Mouse (Mus musculus) heart, postnatal 25 days (tissue): ENCODE results near the gene Galnt15. TPM values are rescaled to one million over a fixed set of nuclear protein-coding genes. Genes with fewer than 3 reads are reported as not detected.
A peak's percentile ranks its signal among the peaks of the same experiment; 100 is the strongest.
"Not testable (repeated sequence)": the region's sequence is repeated elsewhere in the genome, so short reads cannot be mapped to it uniquely, and the experiment has no call there.

ENCODE experiments used
- DNase-seq: peaks from one replicate; pipeline ENCODE4 v3.0.0; 2022; ENCODE audit warnings: low spot score
- intact Hi-C: fragments of 180-260 bp; cut with DNase I; formaldehyde crosslinking; loops from one replicate; pipeline ENCODE4 v1.15.1; 2025
- total RNA-seq, 2 experiments: library from RNA; stranded (reverse); gene quantifications; 2 replicates each; pipeline ENCODE4 v1.2.3; 2021

Galnt15 gene
- total RNA-seq, 2 experiments from 2014 or later, result 14.1 to 17.1 TPM

DNA sequence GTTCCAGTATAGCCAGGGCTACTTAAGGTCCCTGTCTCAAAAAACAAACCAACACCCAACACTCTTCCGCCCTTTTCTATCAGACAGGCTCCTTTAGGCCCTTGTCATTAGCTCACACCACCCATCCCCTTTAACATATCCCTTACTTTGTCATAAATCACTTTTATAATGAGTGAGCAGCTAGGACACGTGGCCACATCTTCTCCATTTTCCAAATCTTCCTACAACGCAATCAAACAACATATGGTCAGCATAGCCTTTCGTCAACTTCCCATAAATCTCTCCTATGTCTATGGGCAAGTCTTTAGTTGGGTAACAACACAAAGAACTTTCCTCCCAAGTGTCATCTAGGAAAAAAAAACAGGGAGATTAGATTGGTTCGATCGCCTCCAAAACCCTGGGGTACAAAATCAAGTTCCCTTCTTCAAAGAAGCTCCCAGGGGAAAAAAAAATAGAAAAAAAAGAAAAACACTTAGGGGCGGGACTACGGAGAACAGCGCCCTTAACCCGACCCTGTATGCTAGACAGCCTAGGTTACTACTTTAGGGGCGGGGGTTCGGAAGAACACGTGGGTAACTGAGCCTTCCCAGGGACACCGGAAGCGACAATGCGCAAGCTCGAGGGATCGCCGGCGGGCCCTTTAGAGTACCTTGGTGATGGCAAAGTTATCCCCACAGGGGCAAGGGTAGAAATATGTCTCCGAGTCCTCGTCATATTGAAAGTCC, 56.1 kb downstream of the Galnt15 start, which contains the start of gene Oxnad1:
Gene Oxnad1, plus strand, starts transcription at position 614 of the 725 bp plus-strand sequence.
- DNase-seq, result no peak
- intact Hi-C loops, result loop anchor here (5.0 to 10.0 kb wide), 2 partner anchors 72 to 590 kb away; partner anchors contain the start of genes Eaf1, Mettl6 and Ncoa4

DNA sequence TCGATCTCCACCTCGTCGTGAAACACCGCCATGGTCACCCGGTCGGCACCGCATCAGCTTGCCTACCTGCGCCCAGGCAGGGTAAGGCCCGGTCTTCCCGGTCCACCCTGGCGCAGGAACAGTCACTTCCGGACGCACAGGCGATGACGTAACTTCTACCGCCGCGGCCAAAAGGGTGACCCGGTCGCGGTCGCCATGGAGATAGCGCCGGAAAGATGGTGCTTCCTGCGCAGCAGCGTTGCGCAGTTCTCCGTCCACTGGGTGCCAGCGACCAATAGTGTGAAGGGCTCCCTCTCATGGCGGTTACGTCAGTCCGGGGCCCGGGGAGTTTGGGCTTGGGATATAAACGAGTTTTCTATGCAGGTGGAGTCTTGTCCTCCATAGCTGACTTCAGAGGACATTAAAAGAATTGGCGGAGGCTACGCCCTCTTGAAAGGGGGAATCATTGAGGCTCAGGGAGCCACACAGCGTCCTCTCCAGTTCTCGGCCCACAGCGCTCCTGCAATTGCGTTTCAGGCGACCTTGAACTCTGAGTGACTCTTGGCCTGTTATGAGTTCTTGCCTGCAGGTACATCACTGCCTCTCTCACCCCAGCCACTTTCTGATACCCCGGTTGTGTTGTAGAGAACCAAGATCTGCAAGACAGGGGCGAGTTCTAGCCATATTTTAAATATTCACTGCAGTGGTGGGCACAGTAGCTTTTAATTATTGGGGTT, 56.9 kb downstream of the Galnt15 start, which contains the start of gene Dph3:
Gene Dph3, minus strand, starts transcription at position 244 of the 716 bp plus-strand sequence.
- intact Hi-C loops, result loop anchor here (5.0 to 10.0 kb wide), 2 partner anchors 72 to 591 kb away; partner anchors contain the start of genes Eaf1, Mettl6 and Ncoa4
- peak; percentile 98 for DNase-seq

DNA sequence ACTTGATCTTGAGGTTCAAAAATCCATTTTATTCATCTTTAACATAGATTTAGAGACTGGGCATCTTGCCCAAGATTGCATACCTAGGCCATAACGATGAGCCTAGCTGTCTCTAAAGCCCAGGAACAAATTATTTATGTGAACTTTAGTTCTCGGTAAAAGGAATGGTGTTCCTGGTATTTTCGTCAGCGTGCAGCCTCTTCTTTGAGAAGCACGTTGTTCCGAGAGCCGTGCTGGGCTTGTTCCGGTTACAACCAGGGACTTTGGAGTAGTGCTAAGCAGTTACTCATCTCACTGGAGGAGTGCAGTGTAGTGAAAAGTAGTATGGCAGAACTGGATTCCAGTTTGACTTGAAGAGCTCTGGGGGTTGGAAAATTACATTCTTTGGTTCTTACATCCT, 57.4 kb downstream of the Galnt15 start:
- intact Hi-C loops, result loop anchor here (5.0 to 10.0 kb wide), 2 partner anchors 71 to 591 kb away; partner anchors contain the start of genes Eaf1, Mettl6 and Ncoa4
- DNase-seq, result no peak

DNA sequence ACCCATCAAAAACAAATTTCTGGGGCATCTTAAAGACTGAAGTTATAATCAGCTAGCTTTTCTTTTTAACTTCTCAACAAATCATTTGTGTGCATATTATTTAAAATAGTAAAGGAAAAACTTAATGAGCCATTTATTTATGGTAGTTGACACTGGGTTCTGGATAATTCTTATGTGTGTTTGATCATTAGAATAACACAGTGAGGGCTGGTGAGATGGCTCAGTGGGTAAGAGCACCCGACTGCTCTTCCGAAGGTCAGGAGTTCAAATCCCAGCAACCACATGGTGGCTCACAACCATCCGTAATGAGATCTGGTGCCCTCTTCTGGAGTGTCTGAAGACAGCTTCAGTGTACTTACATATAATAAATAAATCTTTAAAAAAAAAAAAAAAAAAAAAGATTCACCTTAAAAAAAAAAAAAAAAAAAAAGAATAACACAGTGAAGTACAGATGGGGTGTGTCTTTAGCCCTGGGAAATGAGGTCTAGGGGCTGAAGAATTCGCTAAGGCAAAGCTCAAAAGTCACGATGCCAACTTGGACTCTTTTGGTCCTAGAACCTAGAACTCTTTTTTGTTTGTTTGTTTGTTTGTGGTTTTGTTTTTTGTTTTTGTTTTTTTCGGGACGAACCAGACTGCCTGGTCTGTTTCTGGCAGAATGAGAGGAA, 58.9 kb downstream of the Galnt15 start:
- DNase-seq, result not testable (repeated sequence)
- intact Hi-C loops, result loop anchor here (5.0 to 10.0 kb wide), 2 partner anchors 70 to 593 kb away; partner anchors contain the start of genes Eaf1, Mettl6 and Ncoa4

DNA sequence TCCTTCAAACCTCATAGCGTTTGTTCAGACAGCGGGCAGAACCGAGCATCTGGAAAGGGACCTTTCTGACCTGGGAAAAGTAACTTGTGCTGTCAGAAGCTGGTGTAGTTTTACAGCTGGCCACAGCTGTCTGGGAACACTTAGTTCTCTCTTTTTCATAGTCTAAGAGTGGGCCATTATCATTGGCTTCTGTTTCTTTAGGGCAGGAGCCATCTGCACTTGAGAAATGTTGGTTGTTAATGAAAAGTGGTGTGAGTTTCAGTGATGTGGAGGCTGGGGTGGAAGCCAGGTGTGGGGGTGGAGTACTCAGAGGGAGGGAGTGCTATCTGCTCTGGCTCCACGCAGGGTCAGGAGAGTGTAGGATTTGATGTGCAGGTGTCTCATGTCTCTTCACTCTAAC, 62.3 kb downstream of the Galnt15 start:
- no peak for DNase-seq
- intact Hi-C loops, result no loop called here

DNA sequence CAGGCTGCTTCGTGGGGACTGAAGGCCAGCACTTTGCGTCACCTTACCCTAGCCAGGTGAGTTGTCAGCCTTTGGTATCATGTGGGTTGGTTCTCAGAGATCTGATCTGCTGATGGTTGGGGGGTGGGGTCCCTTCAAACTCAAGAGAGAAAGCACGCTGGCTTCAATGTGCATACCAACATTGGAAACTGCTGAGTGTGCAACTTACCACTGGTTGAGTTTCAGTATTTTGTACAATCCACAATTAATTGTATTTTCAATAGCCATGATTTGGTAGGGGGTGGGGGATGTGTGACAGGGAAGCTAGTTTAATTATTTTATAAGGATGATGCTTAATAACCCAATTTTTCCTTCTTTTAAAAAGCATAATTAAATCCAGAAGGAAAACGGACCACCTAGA, 62.9 kb downstream of the Galnt15 start:
- no peak for DNase-seq
- intact Hi-C loops, result no loop called here

DNA sequence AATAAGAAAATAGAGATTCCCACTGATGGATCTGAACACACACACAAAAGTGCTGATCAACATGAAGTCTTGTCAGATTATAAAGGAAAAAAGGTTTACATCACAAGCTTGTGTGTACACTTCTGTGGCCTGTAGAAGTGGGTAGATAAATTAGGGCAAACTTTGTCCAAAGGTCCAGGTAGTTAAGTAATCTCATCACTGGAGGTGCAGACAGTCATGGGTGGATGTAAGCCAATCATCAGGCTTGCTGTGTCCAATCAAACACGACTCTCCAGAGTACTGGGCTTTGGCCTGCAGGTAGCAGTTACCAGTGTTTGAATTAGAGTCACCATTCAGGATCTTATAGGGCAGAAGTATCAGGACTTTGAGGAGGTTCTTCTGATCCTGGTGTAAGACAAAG, 64.2 kb downstream of the Galnt15 start:
- intact Hi-C loops, result no loop called here
- no peak for DNase-seq

DNA sequence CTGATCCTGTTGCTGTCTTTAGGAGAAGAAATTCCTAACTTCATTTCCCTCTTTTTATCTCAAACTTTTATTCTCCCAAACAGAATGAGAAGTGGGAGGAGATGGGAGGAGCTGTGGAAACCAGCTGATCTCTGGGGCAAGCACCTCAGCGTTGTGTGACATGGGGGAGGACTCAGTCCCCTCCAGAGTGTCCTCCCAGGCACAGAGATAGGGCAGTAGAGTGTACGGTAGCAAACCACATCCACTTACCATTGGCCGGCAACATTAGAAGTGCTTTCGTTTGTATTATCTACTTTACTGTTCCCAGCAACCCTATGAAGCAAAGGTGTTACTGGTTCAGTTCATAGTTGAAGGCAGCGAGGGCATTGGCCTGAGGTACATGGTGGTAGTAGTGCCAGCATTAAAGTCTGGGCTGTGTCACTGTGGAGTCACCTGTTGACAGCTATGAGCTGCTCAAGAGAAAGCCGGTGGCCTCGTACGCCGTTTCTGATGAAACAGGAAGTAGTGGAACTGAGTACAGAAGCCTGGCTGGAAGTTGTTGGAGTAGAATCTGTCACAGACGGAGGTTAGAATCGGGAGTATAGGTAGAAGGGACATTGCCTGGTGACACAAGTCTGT, 64.8 kb downstream of the Galnt15 start:
- no peak for DNase-seq

DNA sequence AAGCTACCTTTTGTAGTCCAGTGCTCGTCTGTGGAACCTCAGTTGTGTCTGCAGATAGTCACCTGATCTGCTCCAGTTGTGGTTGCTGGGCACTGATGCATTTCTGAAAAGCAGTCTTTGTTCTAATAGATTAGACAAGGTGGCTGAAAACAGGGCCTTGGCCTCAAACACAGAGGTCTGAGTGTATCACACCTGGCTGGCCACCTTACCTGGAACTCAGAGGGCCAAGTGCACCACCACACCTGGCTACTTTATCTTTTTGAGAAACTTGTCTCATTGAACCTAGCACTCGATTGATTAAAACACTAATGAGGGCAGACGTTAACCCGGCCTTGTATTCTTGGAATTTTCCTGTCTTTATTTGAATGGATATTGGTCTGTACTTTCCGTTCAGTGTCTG, 66.9 kb downstream of the Galnt15 start:
- no peak for DNase-seq
- intact Hi-C loops, result no loop called here

More for the DNA sequence above, 64.8 kb downstream of the Galnt15 start:
- intact Hi-C loops, result no loop called here

DNA sequence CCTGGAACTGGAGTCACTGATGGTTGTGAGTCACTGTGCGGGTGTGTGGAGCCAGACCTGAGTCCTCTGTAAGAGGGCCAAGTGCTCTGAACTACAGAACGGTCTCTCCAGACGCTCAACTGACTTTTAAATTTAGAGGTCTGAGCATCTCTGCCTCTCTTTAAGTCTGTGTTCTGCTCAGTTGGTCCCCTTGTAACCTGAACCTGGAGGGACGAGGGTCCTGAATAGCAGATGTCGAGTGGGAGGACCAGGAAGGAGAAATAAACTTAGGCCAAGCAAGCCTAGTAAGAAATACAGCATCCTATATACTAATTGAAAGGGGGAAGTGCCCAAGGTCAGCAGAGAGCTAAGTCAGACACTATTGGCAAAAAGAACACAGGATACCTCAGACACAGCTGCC, 68.0 kb downstream of the Galnt15 start:
- DNase-seq, result no peak
- intact Hi-C loops, result no loop called here

DNA sequence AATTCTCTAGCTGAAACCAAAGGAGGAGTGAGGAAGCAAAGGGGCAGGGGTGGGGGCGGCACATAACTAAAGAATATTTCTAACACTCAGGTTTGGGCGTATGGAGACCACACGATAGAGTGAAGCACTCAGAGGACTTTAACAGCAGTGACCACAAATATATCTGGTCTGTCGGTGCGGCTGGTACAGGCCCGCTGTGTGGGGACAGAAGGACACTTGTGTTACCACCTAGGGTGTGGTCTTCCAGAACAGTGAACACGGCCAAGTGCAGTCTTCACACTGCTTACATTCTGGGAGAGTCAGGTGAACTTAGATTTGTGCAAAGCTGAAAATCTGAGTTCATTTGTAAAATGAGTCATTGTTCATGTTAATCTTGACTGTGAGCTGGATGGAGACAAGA, 68.9 kb downstream of the Galnt15 start:
- intact Hi-C loops, result no loop called here
- DNase-seq, result no peak

DNA sequence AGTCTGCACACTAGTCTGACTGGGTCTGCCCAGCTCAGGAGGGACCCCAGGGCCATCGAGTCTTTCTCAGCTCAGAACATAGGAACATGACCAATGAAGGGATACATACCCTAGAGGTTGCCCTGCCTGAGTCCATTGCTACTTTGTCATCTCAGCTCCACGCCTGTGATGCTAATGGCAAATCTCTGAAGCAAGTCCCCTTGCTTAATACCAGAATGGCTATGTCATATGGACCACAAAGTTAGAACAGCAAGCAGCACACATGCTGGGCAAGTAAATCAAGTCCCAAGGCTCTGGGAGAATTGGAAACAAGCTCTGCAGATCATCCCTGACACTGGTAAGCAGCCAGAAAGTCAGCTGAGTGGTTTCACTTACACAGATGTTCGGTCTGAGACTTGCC, 70.2 kb downstream of the Galnt15 start:
- DNase-seq, result no peak
- intact Hi-C loops, result no loop called here

DNA sequence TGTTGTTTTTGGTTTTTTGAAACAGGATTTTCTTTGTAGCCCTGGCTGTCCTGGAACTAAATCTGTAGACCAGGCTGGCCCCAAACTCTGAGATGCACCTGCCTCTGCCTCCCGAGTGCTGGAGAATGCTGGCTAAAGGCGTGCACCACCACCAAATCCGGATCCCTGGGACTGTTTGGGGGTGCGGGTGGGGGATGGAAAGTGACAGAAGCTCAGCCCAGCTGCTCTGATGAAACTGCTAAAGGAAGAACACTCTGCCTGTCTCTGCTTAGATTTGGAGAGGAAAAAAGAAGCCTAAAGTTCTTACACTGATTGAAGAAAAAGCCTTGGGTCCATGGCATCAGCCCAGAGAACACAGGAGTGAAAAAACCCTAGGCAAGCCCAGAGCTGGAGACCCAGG, 74.8 kb downstream of the Galnt15 start:
- no peak for DNase-seq

DNA sequence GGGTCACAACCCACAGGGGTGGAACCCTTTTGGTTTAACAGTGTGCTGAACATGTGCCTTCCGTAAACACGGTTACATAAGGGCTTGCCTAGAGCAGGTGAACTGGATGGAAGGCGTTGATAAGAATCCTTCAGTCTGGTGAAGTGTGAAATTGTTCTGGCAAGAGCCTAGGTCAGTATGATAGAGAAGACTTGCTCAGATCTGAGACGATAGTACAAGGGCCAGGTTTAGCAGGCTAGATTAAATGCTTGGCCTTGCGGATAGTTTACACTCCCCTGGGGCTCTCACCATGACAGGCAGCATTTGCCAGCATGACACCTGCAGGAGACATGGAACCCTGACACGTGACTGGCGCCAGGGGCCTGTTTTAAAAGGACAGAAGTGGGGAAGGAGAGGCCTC, 76.9 kb downstream of the Galnt15 start:
- no peak for DNase-seq

More for the DNA sequence above, 74.8 kb downstream of the Galnt15 start:
- intact Hi-C loops, result no loop called here

DNA sequence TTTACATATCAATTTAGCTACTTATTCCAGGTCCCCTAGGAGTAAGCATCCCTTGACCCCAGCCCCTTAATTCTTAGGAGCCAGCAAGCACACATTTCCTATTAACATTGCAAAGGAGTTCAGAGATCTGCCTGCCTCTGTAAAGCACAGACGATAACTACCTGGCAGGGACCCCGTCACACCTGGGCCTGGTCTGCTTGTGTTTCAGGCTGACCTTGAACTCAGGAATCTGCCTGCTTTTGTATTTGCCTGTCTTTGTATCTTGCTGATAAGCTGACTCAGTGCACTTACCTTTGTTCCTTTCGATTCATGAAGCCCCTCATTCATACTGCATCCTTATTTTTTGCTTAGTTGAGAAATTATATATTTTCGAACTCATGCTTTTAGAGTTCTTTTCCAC, 78.1 kb downstream of the Galnt15 start:
- intact Hi-C loops, result no loop called here
- no peak for DNase-seq

More for the DNA sequence above, 76.9 kb downstream of the Galnt15 start:
- intact Hi-C loops, result no loop called here

Other genes starting within 250 kb of the Galnt15 start
- 10 to 100 TPM; 23.7 to 27.1 TPM for gene Ankrd28, start 198.3 kb upstream of the Galnt15 start, total RNA-seq
- 10 to 100 TPM; 50.4 to 56.2 TPM for gene Oxnad1, start 56.4 kb downstream of the Galnt15 start, total RNA-seq
- gene Dph3, start 56.7 kb downstream of the Galnt15 start, total RNA-seq, result 10 to 100 TPM; 88.8 to 91.0 TPM
- gene Msmb, start 113.0 kb downstream of the Galnt15 start, total RNA-seq, result not detected
- gene Ncoa4, start 130.9 kb downstream of the Galnt15 start, total RNA-seq, result 100 to 1,000 TPM; 126 TPM
- 100 to 1,000 TPM; 209 to 233 TPM for gene Timm23, start 172.9 kb downstream of the Galnt15 start, total RNA-seq
- gene Parg, start 173.0 kb downstream of the Galnt15 start, total RNA-seq, result 10 to 100 TPM; 21.7 to 22.1 TPM